Mouse (Mus musculus) left cerebral cortex, postnatal 4 days (tissue): ENCODE measurements around the gene Birc5. TPM values are rescaled to one million over a fixed set of nuclear protein-coding genes. Genes with fewer than 3 reads are reported as not detected.

ENCODE experiments used
- DNase-seq: peaks from one replicate; pipeline ENCODE4 v3.0.0-alpha.2; 2022
- intact Hi-C: fragments of 180-260 bp; cut with DNase I; formaldehyde crosslinking; loops from one replicate; pipeline ENCODE4 v1.15.1; 2025
- total RNA-seq, 2 experiments: library from RNA; stranded (reverse); gene quantifications; 2 replicates each; pipeline ENCODE4 v1.2.3; 2021

The Birc5 gene
- total RNA-seq, 2 experiments from 2014 or later, result 6.3 to 6.7 TPM

- DNase-seq, result no peak
- intact Hi-C loops, result no loop called here
Measured at GRCm38 (mm10) chr11:117847593-117848215, 1.3 kb upstream of the Birc5 start.

GRCm38 (mm10) chr11:117848271-117848984, 623 bp upstream of the Birc5 start:
- intact Hi-C loops, result no loop called here
- no peak for DNase-seq

- intact Hi-C loops, result no loop called here
- no peak for DNase-seq
Measured at GRCm38 (mm10) chr11:117852875-117853274, 3.8 kb downstream of the Birc5 start.

- DNase-seq, result no peak
- intact Hi-C loops, result no loop called here
Measured at GRCm38 (mm10) chr11:117854241-117854640, 5.2 kb downstream of the Birc5 start.

- intact Hi-C loops, result no loop called here
- DNase-seq, result no peak
Measured at GRCm38 (mm10) chr11:117855360-117855759, 6.3 kb downstream of the Birc5 start.

GRCm38 (mm10) chr11:117855975-117856374, 6.9 kb downstream of the Birc5 start:
- no peak for DNase-seq
- intact Hi-C loops, result no loop called here

- no peak for DNase-seq
- intact Hi-C loops, result no loop called here
Measured at GRCm38 (mm10) chr11:117857462-117857861, 8.4 kb downstream of the Birc5 start.

- intact Hi-C loops, result no loop called here
- DNase-seq, result no peak
Measured at GRCm38 (mm10) chr11:117858392-117858791, 9.3 kb downstream of the Birc5 start.

GRCm38 (mm10) chr11:117860601-117861000, 11.6 kb downstream of the Birc5 start, which contains the start of gene Tmem235:
Gene Tmem235, plus strand, starts transcription at chr11:117860752.
- intact Hi-C loops, result no loop called here
- no peak for DNase-seq

GRCm38 (mm10) chr11:117863174-117863856, 14.3 kb downstream of the Birc5 start:
- DNase-seq, result no peak
- intact Hi-C loops, result no loop called here

- DNase-seq, result no peak
- intact Hi-C loops, result no loop called here
Measured at GRCm38 (mm10) chr11:117864805-117865204, 15.8 kb downstream of the Birc5 start.

- no peak for DNase-seq
- intact Hi-C loops, result no loop called here
Measured at GRCm38 (mm10) chr11:117865988-117866387, 16.9 kb downstream of the Birc5 start.

- intact Hi-C loops, result loop anchor here (5.0 to 10.0 kb wide), 3 partner anchors 124 to 354 kb away; no protein-coding TSS in a partner anchor
- peak; percentile 76 for DNase-seq
Measured at GRCm38 (mm10) chr11:117870688-117871365, 21.8 kb downstream of the Birc5 start.

- no peak for DNase-seq
- intact Hi-C loops, result loop anchor here (5.0 to 10.0 kb wide), 3 partner anchors 123 to 353 kb away; no protein-coding TSS in a partner anchor
Measured at GRCm38 (mm10) chr11:117871376-117871775, 22.3 kb downstream of the Birc5 start.

GRCm38 (mm10) chr11:117871911-117872584, 23.0 kb downstream of the Birc5 start:
- no peak for DNase-seq
- intact Hi-C loops, result loop anchor here (5.0 to 10.0 kb wide), 3 partner anchors 123 to 353 kb away; no protein-coding TSS in a partner anchor

GRCm38 (mm10) chr11:117872861-117873608, 24.0 kb downstream of the Birc5 start, which contains the start of gene Tha1:
Gene Tha1, minus strand, starts transcription at chr11:117873481.
- DNase-seq, result peak; percentile 82

GRCm38 (mm10) chr11:117874419-117874818, 25.4 kb downstream of the Birc5 start:
- intact Hi-C loops, result loop anchor here (5.0 to 10.0 kb wide), 3 partner anchors 120 to 350 kb away; no protein-coding TSS in a partner anchor
- no peak for DNase-seq

More at GRCm38 (mm10) chr11:117872861-117873608, 24.0 kb downstream of the Birc5 start, which contains the start of gene Tha1:
- intact Hi-C loops, result loop anchor here (5.0 to 10.0 kb wide), 3 partner anchors 122 to 352 kb away; no protein-coding TSS in a partner anchor

GRCm38 (mm10) chr11:117875681-117876080, 26.6 kb downstream of the Birc5 start:
- DNase-seq, result no peak
- intact Hi-C loops, result loop anchor here (10.0 kb wide), 2 partner anchors 119 to 349 kb away; no protein-coding TSS in a partner anchor
